Mouse (Mus musculus): ENCODE measurements around the gene Agrp.

- TF ChIP-seq CTCF (IDR thresholded peaks at IDR 0.05; ENCODE audit: insufficient read depth, low read length) (no peak), POLR2A (IDR thresholded peaks at IDR 0.05; ENCODE audit: borderline replicate concordance, extremely low read depth, low read depth, low read length) (no peak)
These were observed 98.3 kb downstream of the Agrp start for GRCm38 (mm10) chr8:105538940-105539339.

Measured in lung, adult 2 months (tissue).